Mouse (Mus musculus): ENCODE data around the gene Hist1h2bm. TPM values are rescaled to one million over a fixed set of nuclear protein-coding genes. Genes with fewer than 3 reads are reported as not detected.

Hist1h2bm gene
- polyA plus RNA-seq, 1 experiment from 2014 or later, result 29.1 TPM

DNA sequence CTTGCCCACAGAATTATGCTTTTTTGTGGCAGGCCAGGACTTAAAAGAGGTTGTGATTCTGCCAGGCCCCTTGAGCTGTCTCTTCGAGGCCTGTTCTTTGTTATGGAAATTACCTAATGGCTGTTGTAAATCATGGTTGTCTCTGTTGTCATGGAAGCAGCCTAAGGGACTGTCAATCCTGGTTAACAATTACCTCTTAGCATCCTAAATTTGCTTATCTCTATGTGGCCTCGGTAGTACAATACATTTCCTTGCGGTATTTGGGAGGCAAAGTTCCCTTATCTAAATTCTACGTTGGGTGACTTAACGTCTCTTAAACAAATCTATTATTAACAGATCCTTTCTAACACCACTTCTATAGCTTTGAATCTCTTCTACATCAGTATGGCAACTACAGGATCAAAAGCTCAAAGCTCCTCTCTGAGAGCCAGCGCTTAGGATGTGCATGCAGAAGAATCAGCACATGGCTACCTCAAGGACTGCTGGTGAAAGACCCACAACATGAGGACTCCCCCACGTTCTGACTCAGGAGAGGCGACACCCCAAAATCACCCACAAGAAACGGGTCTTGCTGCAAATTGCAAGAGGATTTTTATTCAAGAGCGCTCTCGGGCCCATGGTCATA lies 6.2 kb downstream of the Hist1h2bm start:
- DNase-seq (ENCODE audit: low spot score), result no peak

DNA sequence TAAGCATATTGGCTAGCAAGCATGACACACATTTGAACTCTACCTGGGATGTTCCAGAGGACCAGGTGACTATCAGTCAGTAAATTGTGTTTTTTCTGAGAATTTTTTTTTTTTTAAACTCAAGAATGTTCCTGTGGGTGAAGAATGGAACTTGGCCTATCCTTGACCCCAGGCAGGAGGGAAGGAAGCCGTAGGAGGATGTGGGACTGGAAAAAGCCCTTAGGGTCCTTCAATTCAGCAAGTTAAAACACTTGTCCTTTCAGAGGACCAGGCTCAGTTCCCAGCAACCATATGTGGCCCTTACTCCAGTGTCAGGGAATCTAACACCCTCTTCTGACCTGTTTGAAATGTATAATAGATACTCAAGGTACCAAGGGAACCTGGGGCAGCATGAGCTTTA lies 7.7 kb downstream of the Hist1h2bm start:
- DNase-seq (ENCODE audit: low spot score), result no peak

DNA sequence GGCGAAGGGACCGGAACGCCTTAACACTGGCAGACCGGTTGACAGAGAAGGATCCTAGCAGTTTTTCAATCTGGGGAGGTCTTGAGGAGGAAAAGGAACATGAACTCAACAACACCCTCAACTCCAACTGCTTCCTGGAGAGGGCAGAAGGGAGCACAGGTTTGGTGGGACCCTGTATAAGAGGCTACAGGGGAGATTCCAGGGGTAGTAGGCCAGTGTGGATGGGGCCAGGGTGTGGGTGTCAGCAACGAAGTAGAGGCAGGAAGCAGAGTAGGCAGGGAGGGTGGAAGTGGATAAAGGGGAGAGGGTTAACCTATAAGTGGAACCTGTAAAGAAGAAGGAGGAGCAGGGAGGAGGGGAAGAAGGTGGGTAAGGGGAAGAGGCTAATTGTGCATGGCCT lies 11.6 kb downstream of the Hist1h2bm start:
- peak; percentile 34 for DNase-seq (ENCODE audit: low spot score)

DNA sequence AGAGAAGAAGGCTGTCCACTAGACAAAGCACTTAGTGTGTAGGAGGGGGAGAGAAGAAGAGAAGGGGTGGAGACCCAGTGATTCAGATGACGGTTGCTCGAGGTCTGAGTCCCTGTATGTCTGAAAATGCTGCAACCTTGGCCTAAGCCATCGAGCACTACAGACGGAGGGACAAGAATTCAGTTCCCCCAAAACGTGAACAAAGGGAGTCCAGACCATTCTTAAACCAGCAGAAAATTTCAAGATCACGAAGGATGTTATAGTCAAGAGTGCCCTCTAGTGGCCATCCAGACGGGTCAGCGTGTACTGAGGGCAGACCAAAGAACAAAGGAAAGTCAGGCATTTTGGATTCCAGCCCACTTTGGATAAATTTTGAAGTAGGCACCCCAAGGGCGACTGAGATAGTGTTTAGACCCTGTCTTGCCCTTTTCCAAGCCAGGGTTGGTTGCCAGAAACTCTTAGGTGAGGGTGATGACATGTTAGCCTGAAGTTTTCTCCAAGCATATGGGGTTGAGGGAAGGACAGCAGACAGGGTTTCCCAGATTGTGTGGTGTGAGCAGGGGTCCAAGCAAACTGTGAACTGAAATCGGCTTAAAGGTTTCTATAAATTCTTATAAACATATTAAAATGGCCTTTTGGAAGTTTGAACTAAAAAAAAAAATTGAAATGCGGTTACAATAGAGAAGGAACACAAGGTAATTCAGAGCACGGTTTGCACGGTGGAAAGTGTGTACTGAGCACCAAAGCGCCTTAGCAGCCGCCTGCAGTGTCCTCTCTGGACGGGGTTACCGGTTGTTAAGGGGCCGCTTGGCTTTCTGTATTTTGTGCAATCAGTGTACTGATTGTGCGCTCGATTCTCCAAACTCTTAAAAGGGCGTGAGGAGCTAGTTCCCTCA lies 12.4 kb downstream of the Hist1h2bm start:
- DNase-seq (ENCODE audit: low spot score), result peak; percentile 83

DNA sequence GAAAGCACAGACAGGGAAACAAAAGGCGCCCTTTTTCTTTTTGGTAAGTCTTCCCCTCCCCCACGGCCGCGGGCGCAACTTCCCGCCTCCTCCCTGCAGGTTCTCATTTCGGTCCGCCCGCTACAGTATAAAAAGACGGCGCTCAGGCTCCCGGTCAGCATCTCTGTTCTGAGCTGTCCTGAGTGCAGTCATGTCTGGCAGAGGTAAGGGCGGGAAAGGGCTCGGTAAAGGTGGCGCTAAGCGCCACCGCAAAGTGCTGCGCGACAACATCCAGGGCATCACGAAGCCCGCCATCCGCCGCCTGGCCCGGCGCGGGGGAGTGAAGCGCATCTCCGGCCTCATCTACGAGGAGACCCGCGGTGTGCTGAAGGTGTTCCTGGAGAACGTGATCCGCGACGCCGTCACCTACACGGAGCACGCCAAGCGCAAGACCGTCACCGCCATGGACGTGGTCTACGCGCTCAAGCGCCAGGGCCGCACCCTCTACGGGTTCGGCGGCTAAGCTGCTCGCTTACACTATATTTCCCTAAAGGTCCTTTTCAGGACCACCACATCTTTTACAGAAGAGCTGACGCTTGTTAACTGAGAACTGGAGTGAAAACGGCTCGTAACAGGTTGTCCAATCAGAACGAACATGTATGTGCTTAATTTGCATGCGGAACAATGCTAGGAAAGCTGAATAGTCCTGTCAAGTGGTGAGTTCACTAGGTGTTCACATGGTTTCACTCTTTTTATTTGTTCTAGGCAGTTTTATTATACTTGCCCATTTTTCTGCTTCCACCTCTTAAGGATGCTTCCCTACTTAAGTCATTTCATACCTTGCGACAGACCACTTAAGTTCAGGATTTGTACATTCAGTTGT lies 13.3 kb downstream of the Hist1h2bm start, which contains the start of gene Hist1h4j:
Gene Hist1h4j (plus strand): TSS at position 159 of the 862 bp plus-strand sequence.
- peak; percentile 88 for DNase-seq (ENCODE audit: low spot score)

DNA sequence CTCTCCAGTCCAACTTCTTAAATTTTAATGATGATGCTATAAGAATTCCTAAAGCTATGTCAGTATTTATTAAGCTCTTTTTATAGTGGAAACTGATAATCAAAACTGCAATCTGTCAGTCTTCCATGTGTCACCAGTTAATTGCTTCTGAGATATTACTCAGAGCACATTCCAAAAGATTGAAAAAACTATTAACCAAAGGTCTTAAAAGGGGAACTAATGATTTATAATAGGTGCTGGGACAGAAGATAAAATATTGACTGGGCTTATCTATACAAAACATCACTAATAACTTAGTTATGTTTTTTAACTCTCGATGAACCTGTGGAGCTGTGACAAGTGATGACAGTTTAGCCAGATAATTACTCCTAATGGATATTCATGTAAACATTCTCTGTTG lies 23.2 kb downstream of the Hist1h2bm start:
- DNase-seq (ENCODE audit: low spot score), result no peak

DNA sequence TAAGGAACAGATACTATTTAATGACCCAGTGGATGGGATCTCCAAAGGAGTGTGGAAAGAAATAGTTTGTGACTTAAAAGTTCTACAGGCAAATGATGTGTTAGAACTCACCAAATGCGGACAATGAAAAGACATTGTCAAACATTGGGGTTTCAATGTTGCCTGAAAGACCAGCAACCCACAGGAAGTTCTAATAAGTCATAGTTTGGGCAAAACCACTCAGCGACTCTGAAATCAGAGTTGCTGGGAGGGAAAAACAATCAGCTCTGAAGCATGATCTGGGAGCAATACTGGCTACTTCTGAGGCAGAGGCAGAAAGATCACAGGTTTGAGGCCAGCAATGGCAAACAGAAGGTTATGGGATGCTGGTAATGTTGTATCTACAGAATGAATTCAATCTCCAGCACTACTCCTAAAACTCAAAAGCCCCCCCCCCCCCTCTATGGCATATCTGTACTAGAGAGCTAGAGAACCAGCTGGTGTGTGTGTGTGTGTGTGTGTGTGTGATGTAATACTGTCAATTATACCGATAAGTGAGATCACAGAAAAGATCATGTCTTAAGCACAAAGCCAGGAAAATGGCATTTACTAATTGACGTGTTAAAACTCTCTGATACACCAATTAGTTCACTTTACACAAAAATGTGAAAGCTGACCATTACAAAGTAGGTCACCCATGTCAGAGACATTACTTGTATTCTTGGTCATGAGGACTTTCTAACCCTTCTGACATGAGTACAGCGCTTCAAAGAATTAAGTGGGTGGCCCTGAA lies 27.7 kb downstream of the Hist1h2bm start:
- DNase-seq (ENCODE audit: low spot score), result peak; percentile 58

DNA sequence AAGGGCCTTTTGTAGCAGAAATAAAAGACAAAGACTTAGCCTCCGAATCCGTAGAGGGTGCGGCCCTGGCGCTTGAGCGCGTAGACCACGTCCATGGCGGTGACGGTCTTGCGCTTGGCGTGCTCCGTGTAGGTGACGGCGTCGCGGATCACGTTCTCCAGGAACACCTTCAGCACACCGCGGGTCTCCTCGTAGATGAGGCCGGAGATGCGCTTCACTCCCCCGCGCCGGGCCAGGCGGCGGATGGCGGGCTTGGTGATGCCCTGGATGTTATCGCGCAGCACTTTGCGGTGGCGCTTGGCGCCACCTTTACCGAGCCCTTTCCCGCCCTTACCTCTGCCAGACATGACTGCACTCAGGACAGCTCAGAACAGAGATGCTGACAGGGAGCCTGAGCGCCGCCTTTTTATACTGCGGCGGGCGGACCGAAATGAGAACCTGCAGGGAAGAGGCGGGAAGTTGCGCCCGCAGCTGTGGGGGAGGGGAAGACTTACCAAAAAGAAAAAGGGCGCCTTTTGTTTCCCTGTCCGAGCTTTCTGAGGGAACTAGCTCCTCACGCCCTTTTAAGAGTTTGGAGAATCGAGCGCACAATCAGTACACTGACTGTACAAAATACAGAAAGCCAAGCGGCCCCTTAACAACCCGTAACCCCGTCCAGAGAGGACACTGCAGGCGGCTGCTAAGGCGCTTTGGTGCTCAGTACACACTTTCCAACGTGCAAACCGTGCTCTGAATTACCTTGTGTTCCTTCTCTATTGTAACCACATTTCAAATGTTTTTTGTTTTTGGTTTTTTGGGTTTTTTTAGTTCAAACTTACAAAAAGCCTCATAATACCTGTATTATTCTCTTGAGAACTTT lies 28.5 kb downstream of the Hist1h2bm start, which contains the start of gene Hist1h4k:
Gene Hist1h4k (minus strand): TSS at position 347 of the 859 bp plus-strand sequence.
- DNase-seq (ENCODE audit: low spot score), result peak; percentile 95

DNA sequence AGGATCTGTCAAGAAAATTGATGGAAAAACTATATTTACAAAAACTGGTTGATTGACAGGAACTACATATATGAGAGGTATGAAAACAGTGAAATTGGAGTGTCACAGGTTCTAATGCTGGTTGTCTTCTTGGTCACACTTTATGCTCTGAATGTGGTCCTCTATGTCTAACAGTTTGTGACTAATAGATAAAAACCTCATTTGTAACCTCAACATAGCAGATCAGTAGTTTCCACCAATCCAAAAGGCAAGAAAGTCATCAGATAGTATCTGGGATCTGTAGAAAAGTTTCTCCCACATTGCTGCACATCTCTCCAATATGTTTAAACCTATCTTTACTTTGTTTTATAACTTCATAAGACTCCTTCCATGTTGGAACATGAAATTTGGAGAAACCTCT lies 29.6 kb downstream of the Hist1h2bm start:
- DNase-seq (ENCODE audit: low spot score), result no peak

DNA sequence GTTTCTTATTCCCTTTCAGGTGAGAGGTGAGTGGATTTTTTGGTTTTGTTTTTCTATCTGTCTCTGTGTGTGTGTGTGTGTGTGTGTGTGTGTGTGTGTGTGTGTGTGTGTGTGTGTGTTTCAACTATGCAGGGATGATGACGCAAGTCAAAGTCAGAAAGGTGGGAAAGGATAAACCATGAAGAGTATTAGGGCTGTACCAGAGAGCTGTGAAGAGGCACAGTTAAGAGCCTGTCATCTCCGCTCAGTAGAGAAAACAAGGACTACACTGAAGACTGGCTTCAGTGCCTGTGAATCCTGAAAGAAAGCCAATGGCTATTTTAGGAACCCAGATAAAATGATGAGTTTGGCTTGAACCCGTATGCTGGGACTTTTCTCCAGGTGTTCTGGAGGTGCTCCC lies 30.0 kb downstream of the Hist1h2bm start:
- peak; percentile 25 for DNase-seq (ENCODE audit: low spot score)

DNA sequence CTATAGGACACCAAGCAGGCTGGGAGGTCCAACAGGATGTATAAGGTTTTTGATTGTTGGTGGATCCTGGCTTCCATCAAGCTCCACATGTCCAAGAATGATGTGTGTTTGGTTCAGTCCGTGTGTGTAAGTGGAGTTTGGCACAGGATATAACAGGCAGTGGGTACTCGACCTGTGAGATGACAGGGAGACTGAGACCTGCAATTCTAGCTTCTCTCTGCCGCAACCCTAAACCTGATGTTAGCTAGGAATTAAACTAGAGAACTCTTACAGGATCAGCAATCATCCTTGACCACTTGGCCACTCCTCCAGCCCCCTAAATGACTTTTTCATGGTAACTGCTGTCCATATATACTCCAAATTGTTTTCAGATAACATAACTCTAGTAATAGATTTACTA lies 30.5 kb downstream of the Hist1h2bm start:
- peak; percentile 42 for DNase-seq (ENCODE audit: low spot score)

DNA sequence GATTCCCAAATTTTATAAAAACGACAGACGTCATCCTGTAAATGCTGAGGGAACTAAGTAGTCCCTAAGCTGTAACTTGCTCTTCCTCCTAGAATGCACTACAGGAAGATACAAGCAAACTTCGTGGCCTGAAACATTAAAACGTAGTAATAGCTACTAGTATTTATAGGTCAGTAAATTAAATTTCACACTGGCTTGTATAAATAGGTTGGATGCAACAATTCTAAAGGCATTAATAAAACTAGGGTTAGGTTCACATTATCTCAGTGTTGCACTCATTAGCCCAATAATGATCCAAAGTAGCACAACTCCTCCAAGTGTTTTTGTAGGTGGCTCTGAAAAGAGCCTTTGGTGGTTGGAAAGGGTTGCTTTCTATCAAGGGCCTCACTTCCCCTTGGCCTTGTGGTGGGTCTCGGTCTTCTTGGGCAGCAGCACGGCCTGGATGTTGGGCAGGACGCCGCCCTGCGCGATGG lies 31.2 kb downstream of the Hist1h2bm start:
- DNase-seq (ENCODE audit: low spot score), result peak; percentile 66

DNA sequence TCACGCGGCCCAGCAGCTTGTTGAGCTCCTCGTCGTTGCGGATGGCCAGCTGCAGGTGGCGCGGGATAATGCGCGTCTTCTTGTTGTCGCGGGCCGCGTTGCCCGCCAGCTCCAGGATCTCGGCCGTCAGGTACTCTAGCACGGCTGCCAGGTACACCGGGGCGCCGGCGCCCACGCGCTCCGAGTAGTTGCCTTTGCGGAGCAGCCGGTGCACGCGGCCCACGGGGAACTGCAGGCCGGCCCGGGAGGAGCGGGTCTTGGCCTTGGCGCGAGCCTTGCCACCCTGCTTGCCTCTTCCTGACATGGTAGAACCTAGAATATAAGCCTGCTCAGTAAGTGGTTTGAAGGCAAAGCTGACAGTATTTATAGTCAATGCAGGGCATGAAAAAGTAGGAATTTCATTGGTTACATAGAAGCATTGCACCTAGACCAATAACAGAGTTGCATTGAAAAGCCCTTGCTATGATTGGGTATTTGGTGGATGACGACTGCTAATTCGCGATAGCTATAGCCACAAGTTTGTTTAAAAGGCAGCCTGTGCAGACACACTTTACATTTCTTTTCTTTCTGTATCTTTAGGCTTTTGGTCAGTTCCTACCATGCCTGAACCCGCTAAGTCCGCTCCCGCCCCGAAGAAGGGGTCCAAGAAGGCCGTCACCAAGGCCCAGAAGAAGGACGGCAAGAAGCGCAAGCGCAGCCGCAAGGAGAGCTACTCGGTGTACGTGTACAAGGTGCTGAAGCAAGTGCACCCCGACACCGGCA lies 31.9 kb downstream of the Hist1h2bm start, which contains the start of the genes Hist1h2ak and Hist1h2bn:
Gene Hist1h2ak (minus strand): TSS at position 304 of the 762 bp plus-strand sequence.
Gene Hist1h2bn (plus strand): TSS at position 600 of the 762 bp plus-strand sequence.
- DNase-seq (ENCODE audit: low spot score), result peak; percentile 95

DNA sequence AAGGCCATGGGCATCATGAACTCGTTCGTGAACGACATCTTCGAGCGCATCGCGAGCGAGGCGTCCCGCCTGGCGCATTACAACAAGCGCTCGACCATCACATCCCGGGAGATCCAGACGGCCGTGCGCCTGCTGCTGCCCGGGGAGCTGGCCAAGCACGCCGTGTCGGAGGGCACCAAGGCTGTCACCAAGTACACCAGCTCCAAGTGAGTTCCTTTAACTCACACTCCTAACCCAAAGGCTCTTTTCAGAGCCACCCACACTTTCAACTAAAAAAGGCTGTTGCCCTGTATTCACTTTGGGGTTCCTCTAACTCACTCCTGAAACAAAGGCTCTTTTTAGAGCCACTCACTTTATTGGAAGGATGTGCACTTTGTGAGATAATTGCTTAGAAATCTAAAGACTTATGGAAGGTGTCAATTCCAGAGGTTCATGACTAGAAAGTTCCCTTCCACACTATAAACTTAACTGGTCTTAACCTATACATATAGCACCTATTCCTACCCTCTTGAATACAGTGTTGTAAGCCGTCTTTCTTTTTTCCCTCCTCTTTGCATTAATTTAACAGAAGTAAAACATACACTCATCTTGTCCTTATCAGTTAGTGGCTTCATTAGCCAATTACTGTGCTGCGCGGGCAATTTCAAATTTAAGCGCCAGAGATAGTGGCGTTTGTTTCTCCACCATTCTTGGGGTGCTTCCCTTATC lies 32.6 kb downstream of the Hist1h2bm start:
- peak; percentile 60 for DNase-seq (ENCODE audit: low spot score)

DNA sequence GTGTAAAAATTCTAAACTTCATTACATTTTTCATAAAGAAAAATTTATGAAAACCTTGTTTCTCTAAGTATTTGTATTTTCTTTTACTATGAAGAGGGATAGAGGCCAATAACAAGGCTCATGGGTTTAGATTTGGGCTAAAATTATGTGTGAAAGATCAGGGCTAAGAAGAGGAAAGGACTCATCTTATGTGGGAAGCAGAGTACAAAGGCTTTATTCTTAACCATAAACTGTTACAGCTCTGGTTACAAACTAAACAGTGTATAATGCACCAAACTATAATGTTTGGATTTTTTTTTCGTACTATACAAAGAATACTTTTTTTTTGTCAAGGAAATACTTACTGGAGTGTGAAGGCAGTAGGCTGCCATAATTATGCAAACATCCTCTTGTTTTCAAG lies 33.9 kb downstream of the Hist1h2bm start:
- no peak for DNase-seq (ENCODE audit: low spot score)

All from thymus, postnatal 0 days (tissue).